Mouse (Mus musculus) testis, adult 2 months (tissue): Measurements from ENCODE around the gene Gm37419. TPM values are rescaled to one million over a fixed set of nuclear protein-coding genes. Genes with fewer than 3 reads are reported as not detected.

Experiments
- H3K27ac ChIP-seq: fragments of 200-500 bp; 2 replicates; pipeline ENCODE4 v1.5.1; 2012; ENCODE audit warnings: low read depth, low read length; ENCODE audit not compliant: control insufficient read depth, insufficient read depth
- H3K27me3 ChIP-seq: fragments of 200-500 bp; 2 replicates; pipeline ENCODE4 v1.6.1; 2012; ENCODE audit warnings: mild to moderate bottlenecking, low read length, moderate library complexity; ENCODE audit not compliant: control insufficient read depth, insufficient read depth
- H3K36me3 ChIP-seq: fragments of 200-500 bp; 2 replicates; pipeline ENCODE4 v1.6.1; 2012; ENCODE audit warnings: mild to moderate bottlenecking, low read length; ENCODE audit not compliant: control insufficient read depth, insufficient read depth
- H3K4me1 ChIP-seq: fragments of 200-500 bp; 2 replicates; pipeline ENCODE4 v1.6.1; 2012; ENCODE audit warnings: low read length; ENCODE audit not compliant: control insufficient read depth, insufficient read depth
- H3K4me3 ChIP-seq: fragments of 200-500 bp; 2 replicates; pipeline ENCODE4 v1.5.1; 2012; ENCODE audit warnings: low read depth, mild to moderate bottlenecking, low read length, moderate library complexity, mixed read lengths; ENCODE audit not compliant: control insufficient read depth
- CTCF ChIP-seq: fragments of 200-500 bp; IDR thresholded peaks from 2 replicates; pipeline ENCODE4 v1.5.1; 2012; ENCODE audit warnings: low read depth, mild to moderate bottlenecking, inconsistent platforms, low read length, moderate library complexity; ENCODE audit not compliant: control insufficient read depth, insufficient read depth, insufficient replicate concordance
- POLR2A ChIP-seq: fragments of 200-500 bp; IDR thresholded peaks from 2 replicates; pipeline ENCODE4 v1.6.1; 2012; ENCODE audit warnings: low read depth, mild to moderate bottlenecking, inconsistent platforms, low read length, moderate library complexity; ENCODE audit not compliant: control insufficient read depth
- polyA plus RNA-seq: library from polyadenylated mRNA; depleted of rRNA; stranded (reverse); fragments of >200 nt; gene quantifications from 2 replicates; pipeline ENCODE4 v1.2.3, GENCODE M21; 2012

Gm37419 gene
- polyA plus RNA-seq, 1 experiment, result not detected

GRCm38 (mm10) chr16:24009891-24010290 lies 21.6 kb downstream of the Gm37419 start:
- Histone ChIP-seq H3K36me3 (no peaks in the 10 kb centered on the region), H3K4me3 (no peak overlapping the region)

GRCm38 (mm10) chr16:24011306-24011705 lies 23.0 kb downstream of the Gm37419 start:
- Histone ChIP-seq H3K4me1 (no peaks in the 10 kb centered on the region), H3K4me3 (no peak overlapping the region), H3K27me3 (no peaks in the 10 kb centered on the region), H3K36me3 (no peaks in the 10 kb centered on the region), H3K27ac (no peak overlapping the region)
- TF ChIP-seq CTCF (no peak), POLR2A (no peak)

More at GRCm38 (mm10) chr16:24009891-24010290, 21.6 kb downstream of the Gm37419 start:
- no peaks in the 10 kb centered on the region for H3K27me3 ChIP-seq
- no peak overlapping the region for H3K27ac ChIP-seq
- no peaks in the 10 kb centered on the region for H3K4me1 ChIP-seq
- TF ChIP-seq CTCF, result no peak
- no peak for TF ChIP-seq POLR2A

GRCm38 (mm10) chr16:24012066-24012465 lies 23.8 kb downstream of the Gm37419 start:
- no peaks in the 10 kb centered on the region for H3K4me1 ChIP-seq
- H3K4me3 ChIP-seq, result no peak overlapping the region
- no peak for TF ChIP-seq CTCF
- no peak for TF ChIP-seq POLR2A
- H3K27me3 ChIP-seq, result no peaks in the 10 kb centered on the region
- no peak overlapping the region for H3K27ac ChIP-seq
- no peaks in the 10 kb centered on the region for H3K36me3 ChIP-seq

GRCm38 (mm10) chr16:24014378-24014777 lies 26.1 kb downstream of the Gm37419 start:
- H3K36me3 ChIP-seq, result no peaks in the 10 kb centered on the region
- H3K4me1 ChIP-seq, result no peaks in the 10 kb centered on the region
- no peak overlapping the region for H3K4me3 ChIP-seq
- no peak overlapping the region for H3K27ac ChIP-seq
- no peak for TF ChIP-seq POLR2A
- TF ChIP-seq CTCF, result no peak
- no peaks in the 10 kb centered on the region for H3K27me3 ChIP-seq

GRCm38 (mm10) chr16:24016273-24016672 lies 28.0 kb downstream of the Gm37419 start:
- no peak overlapping the region for H3K27ac ChIP-seq
- no peak overlapping the region for H3K4me3 ChIP-seq
- H3K27me3 ChIP-seq, result no peaks in the 10 kb centered on the region
- no peaks in the 10 kb centered on the region for H3K4me1 ChIP-seq
- no peaks in the 10 kb centered on the region for H3K36me3 ChIP-seq
- no peak for TF ChIP-seq CTCF
- no peak for TF ChIP-seq POLR2A

GRCm38 (mm10) chr16:24016742-24017141 lies 28.5 kb downstream of the Gm37419 start:
- Histone ChIP-seq H3K36me3 (no peaks in the 10 kb centered on the region), H3K4me3 (no peak overlapping the region), H3K4me1 (no peaks in the 10 kb centered on the region), H3K27me3 (no peaks in the 10 kb centered on the region), H3K27ac (no peak overlapping the region)
- TF ChIP-seq POLR2A (no peak), CTCF (no peak)

- Histone ChIP-seq H3K4me3 (no peak overlapping the region), H3K27ac (no peak overlapping the region), H3K36me3 (no peaks in the 10 kb centered on the region), H3K4me1 (no peaks in the 10 kb centered on the region), H3K27me3 (no peaks in the 10 kb centered on the region)
- no peak for TF ChIP-seq CTCF
- no peak for TF ChIP-seq POLR2A
Measured at GRCm38 (mm10) chr16:24021722-24022121, 33.4 kb downstream of the Gm37419 start.

GRCm38 (mm10) chr16:24022605-24023004 lies 34.3 kb downstream of the Gm37419 start:
- Histone ChIP-seq H3K4me3 (no peak overlapping the region), H3K36me3 (no peaks in the 10 kb centered on the region), H3K27ac (no peak overlapping the region), H3K4me1 (no peaks in the 10 kb centered on the region), H3K27me3 (no peaks in the 10 kb centered on the region)
- TF ChIP-seq POLR2A (no peak), CTCF (no peak)
